Mouse (Mus musculus) mature B cell (primary cell): ENCODE measurements around the gene Vmn1r16.
"Not testable (repeated sequence)": the region's sequence is repeated elsewhere in the genome, so short reads cannot be mapped to it uniquely, and the experiment has no call there.

Experiments used
- in situ Hi-C: fragments of 300-500 bp; cut with MboI; formaldehyde crosslinking; loops from 2 replicates; pipeline ENCODE4 v1.14.3; 2019

Gene Vmn1r16

DNA sequence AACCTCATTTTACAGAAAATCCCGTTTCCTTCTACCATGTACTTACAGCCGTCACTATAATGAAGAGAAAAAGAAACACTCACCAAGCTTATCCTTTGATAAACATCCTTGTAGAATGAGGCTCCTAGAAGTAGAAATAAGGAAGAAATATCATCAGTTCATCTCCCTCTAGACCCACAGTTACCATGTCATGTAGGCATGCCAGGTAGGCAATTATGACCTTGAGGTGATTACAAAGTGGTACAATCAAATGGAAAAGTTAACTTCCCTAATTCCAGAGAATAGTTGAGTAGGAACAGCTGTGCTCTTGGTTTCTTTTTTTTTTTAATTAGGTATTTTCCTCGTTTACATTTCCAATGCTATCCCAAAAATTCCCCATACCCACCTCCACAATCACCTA lies at the start of gene Vmn1r16:
Gene Vmn1r16 (minus strand): TSS at position 101 of the 400 bp plus-strand sequence.
- in situ Hi-C loops = no loop called here

DNA sequence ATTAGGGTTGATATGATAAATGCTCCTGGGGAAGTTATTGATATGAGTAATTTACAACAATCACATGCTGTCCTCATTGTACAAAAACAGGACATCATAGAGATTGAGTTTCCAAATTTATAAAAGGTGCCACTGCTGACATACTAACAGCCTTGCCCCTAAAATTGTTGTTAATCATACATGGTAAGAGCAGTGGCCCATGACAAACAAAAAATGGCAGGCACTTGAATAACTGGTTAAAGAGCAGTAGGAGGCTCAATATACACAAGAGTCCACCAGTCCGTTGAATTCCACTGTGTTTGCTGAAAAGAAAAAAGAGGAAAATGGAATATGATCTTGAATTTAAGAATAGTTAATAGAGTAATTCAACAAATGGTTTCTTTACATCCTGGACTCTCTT lies 38.2 kb upstream of the Vmn1r16 start:
- in situ Hi-C loops = no loop called here

DNA sequence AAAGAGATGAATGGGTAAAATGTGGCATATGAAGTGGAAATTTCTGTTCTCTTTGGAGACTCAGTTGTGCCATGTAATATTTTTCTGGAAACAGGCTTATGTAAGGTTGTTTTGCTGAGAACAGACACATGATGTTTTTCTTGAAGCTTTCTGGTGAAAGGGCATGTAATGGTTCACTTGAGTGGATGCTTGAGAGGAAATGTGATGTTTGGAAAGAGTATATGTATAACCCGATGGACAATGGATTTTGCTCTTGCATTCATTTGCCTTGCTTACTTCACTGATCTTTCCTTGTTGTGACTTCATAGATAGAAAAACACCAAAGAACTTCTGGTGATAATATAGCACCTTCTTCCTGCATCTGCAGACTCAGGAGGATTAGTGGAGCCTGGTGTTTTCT lies 36.6 kb upstream of the Vmn1r16 start:
- in situ Hi-C loops = not testable (repeated sequence)

DNA sequence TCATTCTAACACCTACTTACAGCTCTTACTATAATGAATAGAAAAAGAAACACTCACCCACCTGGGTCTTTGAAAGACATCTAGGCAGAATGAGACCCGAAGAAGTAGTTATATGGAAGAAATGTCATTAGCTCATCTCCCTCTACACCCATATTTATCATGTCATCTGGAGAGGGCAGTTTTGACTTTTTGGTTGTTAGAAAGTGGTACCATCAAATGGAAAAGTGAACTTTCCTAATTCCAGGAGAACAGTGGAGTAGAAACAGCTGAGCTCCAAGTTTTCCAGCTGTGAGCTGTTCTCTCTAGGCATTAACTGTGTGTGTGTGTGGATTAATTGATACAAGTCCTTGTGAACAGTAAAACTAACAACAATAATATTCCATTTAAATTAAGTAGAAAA lies 34.3 kb upstream of the Vmn1r16 start, which contains the start of gene Vmn1r17:
Gene Vmn1r17 (minus strand): TSS at position 101 of the 400 bp plus-strand sequence.
- in situ Hi-C loops = no loop called here

DNA sequence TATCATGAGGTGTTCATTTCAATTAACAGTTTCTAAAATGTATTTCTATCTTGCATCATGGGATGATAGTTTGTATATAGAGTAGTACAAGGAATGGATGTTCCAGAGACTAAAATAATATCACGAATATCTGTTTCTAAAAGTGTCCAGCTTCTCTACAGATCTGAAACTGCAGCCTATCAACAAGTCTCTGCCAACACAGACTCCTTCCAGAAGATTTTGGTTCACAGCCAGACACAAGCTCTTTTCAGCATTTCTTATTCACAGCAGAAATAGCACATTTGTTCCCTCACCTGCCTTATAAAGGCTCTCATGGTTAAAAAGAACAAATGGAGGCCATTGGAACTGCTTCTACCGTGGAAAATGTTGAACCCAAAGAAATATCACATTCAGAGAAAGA lies 27.6 kb upstream of the Vmn1r16 start:
- in situ Hi-C loops = no loop called here

- in situ Hi-C loops = no loop called here
These were observed 3.1 kb downstream of the Vmn1r16 start for GRCm38 (mm10) chr6:57326176-57326575.

GRCm38 (mm10) chr6:57278952-57279351 lies 50.3 kb downstream of the Vmn1r16 start:
- in situ Hi-C loops = no loop called here

- in situ Hi-C loops = no loop called here
These were observed 56.8 kb downstream of the Vmn1r16 start for GRCm38 (mm10) chr6:57272517-57272916.

DNA sequence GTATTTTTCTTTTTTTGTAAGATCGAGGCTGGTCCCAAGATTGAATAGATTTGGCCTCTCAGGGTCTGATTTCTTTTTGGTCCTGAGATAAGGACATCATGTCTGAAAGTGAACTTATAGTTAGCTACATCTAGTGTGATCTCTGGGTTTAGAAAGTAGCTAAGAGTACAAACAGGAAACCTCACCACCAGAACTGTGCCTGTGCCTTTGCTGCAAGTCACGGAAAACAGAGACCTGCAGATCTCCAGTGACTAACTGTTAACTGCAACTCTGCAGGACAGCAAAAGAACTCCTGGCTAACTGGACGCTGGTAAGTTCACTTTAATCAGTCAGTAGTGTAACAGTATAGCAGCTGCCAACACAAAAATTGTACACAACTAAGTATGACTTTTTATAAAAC lies 57.4 kb downstream of the Vmn1r16 start:
- in situ Hi-C loops = no loop called here
